Mouse (Mus musculus): ENCODE results near the gene Ccdc146. TPM values are rescaled to one million over a fixed set of nuclear protein-coding genes. Genes with fewer than 3 reads are reported as not detected.

The Ccdc146 gene
- polyA plus RNA-seq, 1 experiment from 2014 or later: not detected

GRCm38 (mm10) chr5:21254731-21255525 lies 169.5 kb downstream of the Ccdc146 start:
- H3K36me3 ChIP-seq (ENCODE audit: control insufficient read depth, insufficient read depth, low read length): no peaks in the 10 kb centered on the region
- H3K4me3 ChIP-seq (ENCODE audit: low read length): no peak overlapping the region
- no peak overlapping the region for H3K27ac ChIP-seq (ENCODE audit: low read depth, low read length)
- ATAC-seq (ENCODE audit: low FRiP score, low TSS enrichment): no peak
- H3K4me2 ChIP-seq (replicated peaks; ENCODE audit: low read depth, low read length): no peak overlapping the region
- H3K9ac ChIP-seq (ENCODE audit: low read depth, low read length): no peak overlapping the region
- H3K9me3 ChIP-seq (ENCODE audit: control insufficient read depth, low read length): no peaks in the 10 kb centered on the region
- H3K4me1 ChIP-seq (ENCODE audit: control insufficient read depth, insufficient read depth, low read length): no peaks in the 10 kb centered on the region
- no peaks in the 10 kb centered on the region for H3K27me3 ChIP-seq (ENCODE audit: control insufficient read depth, insufficient read depth, low read length)
- 89% methylated on average over 12 of the region's 12 CpGs for WGBS

DNA sequence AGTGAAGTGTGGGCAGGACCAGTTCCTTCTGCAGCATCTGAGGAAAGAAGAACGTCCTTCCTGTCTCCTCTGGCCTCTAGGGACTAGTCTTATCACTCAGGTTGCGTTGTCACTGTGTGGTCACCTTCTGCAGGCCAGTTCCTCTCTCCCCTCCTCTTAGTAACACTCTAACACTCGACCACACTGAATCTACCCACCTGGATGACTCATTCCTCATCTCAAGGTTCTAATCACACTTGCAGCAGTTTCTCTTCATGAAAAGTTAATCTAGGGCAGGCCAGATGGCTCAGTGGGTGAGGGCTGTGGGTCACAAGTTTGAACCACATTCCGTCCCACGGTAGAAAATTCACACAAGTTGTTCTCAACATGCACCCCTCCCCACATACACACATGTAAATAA lies 175.6 kb downstream of the Ccdc146 start:
- peak overlapping the region; percentile 59; the same call in 1 of the 2 replicates for H3K27ac ChIP-seq (ENCODE audit: low read depth, low read length)
- no peak overlapping the region for H3K4me3 ChIP-seq (ENCODE audit: low read length)
- peaks cover 2% of the 10 kb centered on the region; the same call in 1 of the 2 replicates for H3K9me3 ChIP-seq (ENCODE audit: control insufficient read depth, low read length)
- 62% methylated on average over 5 of the region's 5 CpGs for WGBS
- no peak for ATAC-seq (ENCODE audit: low FRiP score, low TSS enrichment)
- H3K4me2 ChIP-seq (replicated peaks; ENCODE audit: low read depth, low read length): no peak overlapping the region
- no peak overlapping the region for H3K9ac ChIP-seq (ENCODE audit: low read depth, low read length)
- no peaks in the 10 kb centered on the region for H3K27me3 ChIP-seq (ENCODE audit: control insufficient read depth, insufficient read depth, low read length)
- no peaks in the 10 kb centered on the region for H3K36me3 ChIP-seq (ENCODE audit: control insufficient read depth, insufficient read depth, low read length)
- peaks cover 9% of the 10 kb centered on the region; the same call in 1 of the 2 replicates for H3K4me1 ChIP-seq (ENCODE audit: control insufficient read depth, insufficient read depth, low read length)

DNA sequence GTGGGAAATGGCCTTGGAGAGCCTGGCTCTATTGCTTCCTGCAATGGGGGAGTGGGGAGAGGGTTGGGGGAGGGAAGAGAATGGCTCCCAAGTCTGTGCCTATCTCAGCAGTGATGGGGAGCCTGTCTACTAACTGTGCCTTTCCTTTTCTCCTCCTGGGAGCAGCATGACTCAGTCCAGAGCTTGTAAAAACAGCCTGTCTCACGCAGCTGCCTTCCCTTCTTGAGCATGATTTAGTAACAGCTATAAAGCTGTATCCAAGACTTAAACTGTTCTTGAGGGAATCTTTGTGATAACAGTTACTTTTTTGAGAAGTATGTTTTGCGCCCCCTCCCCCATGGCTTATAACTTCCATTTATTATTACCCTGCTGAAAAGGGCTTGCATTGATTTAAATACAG lies 176.6 kb downstream of the Ccdc146 start:
- Histone ChIP-seq H3K4me1 (ENCODE audit: control insufficient read depth, insufficient read depth, low read length) (peaks cover 9% of the 10 kb centered on the region; the same call in 1 of the 2 replicates), H3K9me3 (ENCODE audit: control insufficient read depth, low read length) (peaks cover 2% of the 10 kb centered on the region; the same call in 1 of the 2 replicates), H3K27me3 (ENCODE audit: control insufficient read depth, insufficient read depth, low read length) (no peaks in the 10 kb centered on the region), H3K36me3 (ENCODE audit: control insufficient read depth, insufficient read depth, low read length) (no peaks in the 10 kb centered on the region), H3K9ac (ENCODE audit: low read depth, low read length) (no peak overlapping the region), H3K4me3 (ENCODE audit: low read length) (no peak overlapping the region), H3K4me2 (replicated peaks; ENCODE audit: low read depth, low read length) (no peak overlapping the region), H3K27ac (ENCODE audit: low read depth, low read length) (no peak overlapping the region)
- ATAC-seq (ENCODE audit: low FRiP score, low TSS enrichment): peak; percentile 89
- 28% methylated on average over 2 of the region's 2 CpGs for WGBS

DNA sequence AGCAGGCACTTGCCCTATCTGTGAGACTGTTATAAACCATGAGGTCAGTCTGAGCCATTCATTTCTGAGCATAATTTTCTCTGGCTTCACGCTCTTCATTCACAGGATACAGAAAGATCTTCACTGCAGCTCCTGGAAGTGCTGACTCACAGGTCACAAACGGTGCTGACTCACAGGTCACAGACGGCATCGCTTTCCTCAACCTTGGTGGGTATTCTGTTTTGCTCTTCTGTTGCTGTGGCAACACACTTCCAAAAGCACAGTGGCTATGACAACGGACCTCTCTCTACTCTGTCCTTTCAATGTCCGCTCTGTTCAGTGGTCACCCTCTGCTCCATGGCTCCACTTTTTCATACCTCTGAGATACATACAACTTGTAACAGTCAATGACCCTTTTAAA lies 177.7 kb downstream of the Ccdc146 start:
- ATAC-seq (ENCODE audit: low FRiP score, low TSS enrichment): peak; percentile 25; the same call in 1 of the 2 replicates
- no peak overlapping the region for H3K27ac ChIP-seq (ENCODE audit: low read depth, low read length)
- H3K27me3 ChIP-seq (ENCODE audit: control insufficient read depth, insufficient read depth, low read length): no peaks in the 10 kb centered on the region
- no peak overlapping the region for H3K4me2 ChIP-seq (replicated peaks; ENCODE audit: low read depth, low read length)
- no peak overlapping the region for H3K9ac ChIP-seq (ENCODE audit: low read depth, low read length)
- H3K36me3 ChIP-seq (ENCODE audit: control insufficient read depth, insufficient read depth, low read length): no peaks in the 10 kb centered on the region
- H3K4me3 ChIP-seq (ENCODE audit: low read length): no peak overlapping the region
- peaks cover 2% of the 10 kb centered on the region; the same call in 1 of the 2 replicates for H3K9me3 ChIP-seq (ENCODE audit: control insufficient read depth, low read length)
- peaks cover 9% of the 10 kb centered on the region; the same call in 1 of the 2 replicates for H3K4me1 ChIP-seq (ENCODE audit: control insufficient read depth, insufficient read depth, low read length)
- 52% methylated on average over 6 of the region's 6 CpGs for WGBS

GRCm38 (mm10) chr5:21245241-21245640 lies 179.2 kb downstream of the Ccdc146 start:
- Histone ChIP-seq H3K4me1 (ENCODE audit: control insufficient read depth, insufficient read depth, low read length) (peaks cover 9% of the 10 kb centered on the region; the same call in 1 of the 2 replicates), H3K36me3 (ENCODE audit: control insufficient read depth, insufficient read depth, low read length) (no peaks in the 10 kb centered on the region), H3K27ac (ENCODE audit: low read depth, low read length) (no peak overlapping the region), H3K4me2 (replicated peaks; ENCODE audit: low read depth, low read length) (no peak overlapping the region), H3K9me3 (ENCODE audit: control insufficient read depth, low read length) (peaks cover 2% of the 10 kb centered on the region; the same call in 1 of the 2 replicates), H3K27me3 (ENCODE audit: control insufficient read depth, insufficient read depth, low read length) (no peaks in the 10 kb centered on the region), H3K4me3 (ENCODE audit: low read length) (no peak overlapping the region), H3K9ac (ENCODE audit: low read depth, low read length) (no peak overlapping the region)
- WGBS: 54% methylated on average over 1 of the region's 1 CpGs
- ATAC-seq (ENCODE audit: low FRiP score, low TSS enrichment): no peak

DNA sequence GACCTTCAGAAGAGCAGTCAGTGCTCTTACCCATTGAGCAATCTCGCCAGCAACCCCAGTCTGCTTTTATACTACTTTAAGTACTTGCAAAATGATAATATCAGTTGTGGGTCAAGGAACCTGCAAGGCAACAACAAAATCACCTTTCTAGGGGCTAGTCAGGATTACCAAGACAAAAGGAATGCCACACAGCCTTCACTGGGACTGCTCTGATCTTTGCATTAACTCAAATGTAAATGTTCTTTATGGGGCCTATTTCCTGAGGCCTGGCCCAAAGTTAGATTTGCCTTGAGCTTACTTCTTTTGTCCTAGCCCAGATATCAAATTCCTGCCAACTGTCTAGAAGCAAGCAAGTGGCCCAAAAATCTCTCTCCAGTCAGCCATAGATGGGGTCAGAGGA lies 179.9 kb downstream of the Ccdc146 start:
- 93% methylated on average over 1 of the region's 1 CpGs for WGBS
- no peak for ATAC-seq (ENCODE audit: low FRiP score, low TSS enrichment)
- peaks cover 2% of the 10 kb centered on the region; the same call in 1 of the 2 replicates for H3K9me3 ChIP-seq (ENCODE audit: control insufficient read depth, low read length)

More for the DNA sequence above, 179.9 kb downstream of the Ccdc146 start:
- Histone ChIP-seq H3K27me3 (ENCODE audit: control insufficient read depth, insufficient read depth, low read length) (no peaks in the 10 kb centered on the region), H3K36me3 (ENCODE audit: control insufficient read depth, insufficient read depth, low read length) (no peaks in the 10 kb centered on the region), H3K27ac (ENCODE audit: low read depth, low read length) (no peak overlapping the region), H3K4me2 (replicated peaks; ENCODE audit: low read depth, low read length) (no peak overlapping the region), H3K4me1 (ENCODE audit: control insufficient read depth, insufficient read depth, low read length) (peaks cover 9% of the 10 kb centered on the region; the same call in 1 of the 2 replicates), H3K4me3 (ENCODE audit: low read length) (no peak overlapping the region), H3K9ac (ENCODE audit: low read depth, low read length) (no peak overlapping the region)

Other genes with a start within 250 kb of the Ccdc146 start
- gene Gsap, start 238.4 kb downstream of the Ccdc146 start, polyA plus RNA-seq (2014; fragmentation: Nextera tagmentation; extraction: Ambion mirVana): 1.2 and 1.5 TPM in 2 replicates
- gene Fgl2, start 52.0 kb downstream of the Ccdc146 start, polyA plus RNA-seq (2014; fragmentation: Nextera tagmentation; extraction: Ambion mirVana): 0.87 and 0.94 TPM in 2 replicates
- 5.8 and 7.4 TPM in 2 replicates for gene Fam185a, start 281 bp upstream of the Ccdc146 start, polyA plus RNA-seq (2014; fragmentation: Nextera tagmentation; extraction: Ambion mirVana)
- 29.9 and 36.0 TPM in 2 replicates for gene Lrrc17, start 118.9 kb upstream of the Ccdc146 start, polyA plus RNA-seq (2014; fragmentation: Nextera tagmentation; extraction: Ambion mirVana)
- 0.43 TPM in 2 replicates for gene Fbxl13, start 221.0 kb upstream of the Ccdc146 start, polyA plus RNA-seq (2014; fragmentation: Nextera tagmentation; extraction: Ambion mirVana)
- gene Armc10, start 221.1 kb upstream of the Ccdc146 start, polyA plus RNA-seq (2014; fragmentation: Nextera tagmentation; extraction: Ambion mirVana): 67.0 and 77.1 TPM in 2 replicates